Mouse (Mus musculus) small intestine, adult 2 months (tissue): Measurements from ENCODE around the gene Sdhb.

ENCODE experiments used
- CTCF ChIP-seq: fragments of 200-500 bp; IDR thresholded peaks from 2 replicates; pipeline ENCODE4 v1.5.1; 2012; ENCODE audit warnings: low read depth, mild to moderate bottlenecking, control low read depth, inconsistent platforms, low read length, moderate library complexity, mixed read lengths; ENCODE audit not compliant: insufficient replicate concordance, insufficient read length; ENCODE audit errors: extremely low read depth
- POLR2A ChIP-seq: fragments of 200-500 bp; IDR thresholded peaks from 2 replicates; pipeline ENCODE4 v1.6.1; 2012; ENCODE audit warnings: low read depth, mild to moderate bottlenecking, control low read depth, inconsistent platforms, low read length, moderate library complexity

GRCm38 (mm10) chr4:140983442-140983841 is 22.4 kb downstream of the Sdhb start:
- TF ChIP-seq CTCF, result no peak
- TF ChIP-seq POLR2A, result no peak
